Mouse (Mus musculus): Measurements from ENCODE around the gene Pm20d2. TPM values are rescaled to one million over a fixed set of nuclear protein-coding genes. Genes with fewer than 3 reads are reported as not detected.

The Pm20d2 gene
- polyA plus RNA-seq, 1 experiment from 2014 or later = 1.5 TPM

Other genes starting within 250 kb of the Pm20d2 start
- gene Ankrd6, start 238.9 kb downstream of the Pm20d2 start, polyA plus RNA-seq (2015; fragmentation: Nextera tagmentation; extraction: Ambion mirVana) = 10.0 and 10.5 TPM in 2 replicates
- 13.1 and 17.3 TPM in 2 replicates for gene Rragd, start 206.7 kb downstream of the Pm20d2 start, polyA plus RNA-seq (2015; fragmentation: Nextera tagmentation; extraction: Ambion mirVana)
- 43.3 and 49.1 TPM in 2 replicates for gene Ube2j1, start 158.3 kb downstream of the Pm20d2 start, polyA plus RNA-seq (2015; fragmentation: Nextera tagmentation; extraction: Ambion mirVana)
- gene Gabrr2, start 126.7 kb downstream of the Pm20d2 start, polyA plus RNA-seq (2015; fragmentation: Nextera tagmentation; extraction: Ambion mirVana) = 0.78 and 0.90 TPM in 2 replicates
- 0.06 TPM in 1 of 2 replicates, not detected in the other for gene Gabrr1, start 57.2 kb downstream of the Pm20d2 start, polyA plus RNA-seq (2015; fragmentation: Nextera tagmentation; extraction: Ambion mirVana)
- 13.8 and 15.4 TPM in 2 replicates for gene Srsf12, start 19.3 kb upstream of the Pm20d2 start, polyA plus RNA-seq (2015; fragmentation: Nextera tagmentation; extraction: Ambion mirVana)
- 83.8 and 98.1 TPM in 2 replicates for gene Pnrc1, start 100.4 kb upstream of the Pm20d2 start, polyA plus RNA-seq (2015; fragmentation: Nextera tagmentation; extraction: Ambion mirVana)
- gene Rngtt, start 120.6 kb upstream of the Pm20d2 start, polyA plus RNA-seq (2015; fragmentation: Nextera tagmentation; extraction: Ambion mirVana) = 21.2 and 21.6 TPM in 2 replicates